Mouse (Mus musculus): ENCODE data around the gene D430042O09Rik.
"Not testable (repeated sequence)": the region's sequence is repeated elsewhere in the genome, so short reads cannot be mapped to it uniquely, and the experiment has no call there.

D430042O09Rik gene

GRCm38 (mm10) chr7:125707593-125708022 lies at the start of gene D430042O09Rik, which contains the start of gene Gtf3c1:
TSS of gene D430042O09Rik (plus strand) at chr7:125707888.
TSS of gene Gtf3c1 (minus strand) at chr7:125707780.
- in situ Hi-C loops (cut with MboI, MseI) = no loop called here

GRCm38 (mm10) chr7:125663654-125664053 lies 44.0 kb upstream of the D430042O09Rik start:
- in situ Hi-C loops (cut with MboI, MseI) = no loop called here

- in situ Hi-C loops (cut with MboI, MseI) = no loop called here
Observed at GRCm38 (mm10) chr7:125670865-125671264, 36.8 kb upstream of the D430042O09Rik start.

- in situ Hi-C loops (cut with MboI, MseI) = no loop called here
Observed at GRCm38 (mm10) chr7:125671396-125671795, 36.3 kb upstream of the D430042O09Rik start.

GRCm38 (mm10) chr7:125674916-125675315 lies 32.8 kb upstream of the D430042O09Rik start:
- in situ Hi-C loops (cut with MboI, MseI) = no loop called here

GRCm38 (mm10) chr7:125678756-125679155 lies 28.9 kb upstream of the D430042O09Rik start:
- in situ Hi-C loops (cut with MboI, MseI) = no loop called here

- in situ Hi-C loops (cut with MboI, MseI) = no loop called here
Observed at GRCm38 (mm10) chr7:125679936-125680335, 27.8 kb upstream of the D430042O09Rik start.

- in situ Hi-C loops (cut with MboI, MseI) = no loop called here
Observed at GRCm38 (mm10) chr7:125690516-125690915, 17.2 kb upstream of the D430042O09Rik start.

GRCm38 (mm10) chr7:125694056-125694455 lies 13.6 kb upstream of the D430042O09Rik start:
- in situ Hi-C loops (cut with MboI, MseI) = no loop called here

GRCm38 (mm10) chr7:125702791-125703190 lies 4.9 kb upstream of the D430042O09Rik start:
- in situ Hi-C loops (cut with MboI, MseI) = no loop called here

GRCm38 (mm10) chr7:125707186-125707585 lies 502 bp upstream of the D430042O09Rik start:
- in situ Hi-C loops (cut with MboI, MseI) = no loop called here

- in situ Hi-C loops (cut with MboI, MseI) = no loop called here
Observed at GRCm38 (mm10) chr7:125708100-125708499, 412 bp downstream of the D430042O09Rik start.

GRCm38 (mm10) chr7:125713542-125714055 lies 5.9 kb downstream of the D430042O09Rik start:
- in situ Hi-C loops (cut with MboI, MseI) = not testable (repeated sequence)

GRCm38 (mm10) chr7:125714803-125715202 lies 7.1 kb downstream of the D430042O09Rik start:
- in situ Hi-C loops (cut with MboI, MseI) = no loop called here

GRCm38 (mm10) chr7:125716724-125717123 lies 9.0 kb downstream of the D430042O09Rik start:
- in situ Hi-C loops (cut with MboI, MseI) = no loop called here

GRCm38 (mm10) chr7:125717612-125718011 lies 9.9 kb downstream of the D430042O09Rik start:
- in situ Hi-C loops (cut with MboI, MseI) = no loop called here

GRCm38 (mm10) chr7:125720370-125720769 lies 12.7 kb downstream of the D430042O09Rik start:
- in situ Hi-C loops (cut with MboI, MseI) = no loop called here

- in situ Hi-C loops (cut with MboI, MseI) = no loop called here
Observed at GRCm38 (mm10) chr7:125721033-125721432, 13.3 kb downstream of the D430042O09Rik start.

GRCm38 (mm10) chr7:125722127-125722526 lies 14.4 kb downstream of the D430042O09Rik start:
- in situ Hi-C loops (cut with MboI, MseI) = no loop called here

GRCm38 (mm10) chr7:125723189-125723972 lies 15.7 kb downstream of the D430042O09Rik start:
- in situ Hi-C loops (cut with MboI, MseI) = no loop called here

GRCm38 (mm10) chr7:125731679-125732078 lies 24.0 kb downstream of the D430042O09Rik start:
- in situ Hi-C loops (cut with MboI, MseI) = no loop called here

- in situ Hi-C loops (cut with MboI, MseI) = no loop called here
Observed at GRCm38 (mm10) chr7:125733791-125734190, 26.1 kb downstream of the D430042O09Rik start.

Data from T-helper 1 cell (primary cell).